Mouse (Mus musculus) E14TG2a.4 (cell line): Measurements from ENCODE around the gene Cyp1a1.

Experiments
- CTCF ChIP-seq: conservative IDR thresholded peaks from 2 replicates; pipeline ENCODE4 v1.5.1; 2014; ENCODE audit warnings: low read length
- NANOG ChIP-seq: IDR thresholded peaks from 2 replicates; pipeline ENCODE4 v1.6.1; 2014; ENCODE audit warnings: borderline replicate concordance, low read length, mixed read lengths
- POU5F1 ChIP-seq: IDR thresholded peaks from 2 replicates; pipeline ENCODE4 v1.6.1; 2014; ENCODE audit warnings: low read length, borderline replicate concordance

- TF ChIP-seq CTCF (no peak), NANOG (no peak), POU5F1 (no peak)
Measured at GRCm38 (mm10) chr9:57641775-57642550, 45.8 kb upstream of the Cyp1a1 start.
